Mouse (Mus musculus) cerebellum, adult 9-10 months (tissue): ENCODE measurements around the gene Rcor2.

ENCODE experiments used
- DNase-seq: peaks from one replicate; pipeline ENCODE4 v3.0.0; 2022

The Rcor2 gene

DNA sequence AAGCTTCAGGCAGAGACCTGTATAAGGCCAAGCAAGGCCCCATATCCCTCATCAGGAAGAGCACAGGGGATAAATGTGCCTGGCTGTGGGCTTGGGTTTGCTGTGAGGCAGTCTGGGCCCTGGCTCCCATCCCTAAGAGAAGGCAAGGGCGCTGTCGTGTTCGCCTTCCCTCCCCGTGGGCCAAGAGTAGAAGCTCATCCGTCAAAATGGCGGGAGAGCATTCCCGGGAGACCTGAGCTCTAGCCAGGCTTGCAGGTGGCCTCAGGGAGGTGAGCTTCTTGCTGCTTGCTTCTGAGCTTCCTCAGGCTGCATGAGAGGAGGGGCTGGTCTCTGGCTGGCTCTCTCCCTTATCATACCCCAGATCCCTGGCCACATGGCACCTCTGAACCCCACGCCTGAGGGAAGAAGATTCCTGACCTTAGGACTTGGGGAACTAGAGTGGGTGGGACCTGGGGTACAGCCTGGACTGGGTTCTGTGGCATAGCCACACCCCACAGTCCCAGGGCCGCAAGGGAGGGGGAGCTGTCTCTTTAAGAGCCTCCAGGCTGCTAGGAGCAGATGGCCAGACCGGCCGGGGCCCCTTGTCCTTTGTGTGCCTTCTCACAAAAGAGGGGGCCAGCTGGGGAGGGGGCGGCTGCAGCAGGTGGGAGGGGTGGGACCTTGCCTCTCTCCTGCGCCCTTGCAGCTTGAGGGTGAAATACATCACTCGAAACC, 1.5 kb upstream of the Rcor2 start:
- peak; percentile 55 for DNase-seq

DNA sequence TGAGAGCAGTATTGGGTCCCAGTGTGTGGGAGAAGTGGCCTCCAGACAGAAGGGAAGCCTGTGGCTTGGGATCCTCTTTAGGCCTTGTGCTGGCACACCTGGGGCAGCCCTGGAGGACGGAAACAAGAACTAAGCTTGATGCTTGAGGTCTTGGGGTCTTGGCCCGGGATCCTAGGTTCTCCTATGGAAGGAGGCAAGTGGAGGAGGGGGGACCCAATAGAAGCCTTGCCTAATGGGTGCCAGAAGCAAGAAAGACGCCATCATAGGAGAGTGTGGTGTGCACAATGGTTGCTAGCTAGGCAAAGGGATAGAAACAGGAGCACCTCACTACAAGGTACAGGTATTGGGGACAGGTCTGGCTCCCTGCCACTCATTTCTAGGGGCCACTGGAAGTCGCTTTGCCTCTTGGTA, 699 bp upstream of the Rcor2 start:
- DNase-seq: peak; percentile 50

DNA sequence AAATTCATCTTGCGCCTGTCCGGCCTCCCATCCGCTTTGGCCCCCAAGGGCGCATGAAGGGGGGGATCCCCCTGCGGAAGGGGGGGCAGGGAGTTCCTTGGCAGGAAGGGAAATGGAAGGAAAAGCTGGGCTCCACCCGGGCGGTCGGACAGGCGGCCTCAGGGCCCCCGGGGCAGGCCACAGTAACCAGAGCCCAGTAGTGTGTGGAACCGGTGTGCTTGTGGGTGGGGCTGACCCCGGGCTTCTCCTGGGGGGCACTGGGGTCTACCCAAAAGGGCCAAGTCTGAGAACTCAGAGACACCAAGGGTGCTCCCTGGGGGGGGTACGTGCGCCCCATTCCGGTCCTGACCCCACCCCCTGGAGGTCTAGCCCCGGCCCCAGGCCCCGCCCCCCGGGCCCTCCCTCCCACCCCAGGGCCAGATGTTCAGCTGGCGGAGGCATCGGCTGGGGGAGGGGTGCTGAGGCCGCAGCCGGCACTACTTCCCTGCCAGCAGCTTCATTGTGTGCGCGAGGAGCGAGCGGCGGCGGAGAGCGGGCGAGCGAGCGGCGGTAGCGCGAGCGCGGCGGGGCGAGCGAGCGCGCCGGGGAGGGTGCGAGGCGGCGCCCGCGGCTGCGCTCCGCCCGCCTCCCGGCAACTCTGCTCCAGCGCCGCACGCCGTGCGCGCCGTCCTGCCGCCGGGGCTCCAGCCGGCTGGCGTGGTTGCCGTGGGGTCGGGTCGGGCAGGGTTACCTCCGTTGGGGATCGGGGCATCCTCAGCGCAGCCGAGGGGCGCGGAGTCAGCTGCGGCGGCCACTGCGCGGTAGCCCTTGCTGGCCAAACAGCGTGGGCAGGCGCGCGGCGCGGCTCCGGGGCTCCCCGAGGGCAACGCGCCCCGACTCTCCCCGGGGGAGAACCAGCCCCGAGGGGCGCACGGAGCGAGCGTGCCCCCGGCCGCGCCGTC, 926 bp downstream of the Rcor2 start:
- no peak for DNase-seq

DNA sequence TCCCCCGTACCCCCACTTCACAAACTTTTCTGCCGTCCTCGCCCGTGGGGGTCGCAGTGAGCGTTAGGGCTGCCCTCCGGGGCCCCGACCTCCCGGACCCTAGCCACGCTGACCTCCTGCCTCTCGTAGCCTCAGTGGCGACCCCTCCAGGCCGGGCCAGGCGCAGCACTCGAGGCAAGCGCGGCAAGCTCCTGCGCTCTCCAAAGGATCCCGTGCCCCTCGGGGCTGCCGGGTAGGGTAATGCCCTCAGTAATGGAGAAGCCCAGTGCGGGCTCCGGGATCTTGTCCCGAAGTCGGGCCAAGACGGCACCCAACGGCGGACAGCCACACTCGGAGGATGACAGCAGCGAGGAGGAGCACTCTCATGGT, 1.6 kb downstream of the Rcor2 start:
- DNase-seq: peak; percentile 62

DNA sequence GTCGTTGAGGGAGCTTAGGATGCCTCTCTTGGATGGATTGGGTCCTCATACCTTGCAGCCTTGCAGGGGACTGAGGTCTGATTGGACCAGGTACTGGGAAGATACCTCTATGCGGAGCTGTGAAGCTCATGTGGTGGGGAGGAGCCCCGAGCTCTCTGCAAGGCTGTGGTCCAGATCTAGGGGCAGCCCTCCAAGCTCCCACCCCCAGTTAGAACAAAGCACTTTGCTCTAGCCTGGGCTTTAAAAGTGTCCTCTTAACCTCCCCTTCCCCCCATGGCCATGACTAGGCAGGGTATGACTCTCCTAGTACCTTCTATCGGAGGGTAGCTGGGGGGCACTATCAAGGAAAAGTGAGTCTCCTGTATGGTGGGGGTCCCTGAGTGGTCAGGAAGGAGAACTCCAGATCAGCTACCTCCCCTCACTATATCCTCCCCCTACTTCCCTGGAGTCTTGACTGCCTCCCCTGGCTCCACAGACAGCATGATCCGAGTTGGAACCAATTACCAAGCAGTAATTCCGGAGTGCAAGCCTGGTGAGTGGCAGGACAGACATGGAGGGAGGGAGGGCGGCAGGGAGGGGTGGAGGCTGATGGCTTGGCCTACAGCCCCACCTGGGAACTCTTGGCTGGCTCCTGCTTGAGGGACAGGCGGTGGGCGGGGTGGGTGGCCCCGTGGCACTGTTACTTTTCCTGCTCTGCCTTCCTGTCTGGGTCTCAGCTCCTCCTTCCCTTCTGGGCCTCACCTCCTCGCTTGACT, 2.3 kb downstream of the Rcor2 start:
- no peak for DNase-seq

DNA sequence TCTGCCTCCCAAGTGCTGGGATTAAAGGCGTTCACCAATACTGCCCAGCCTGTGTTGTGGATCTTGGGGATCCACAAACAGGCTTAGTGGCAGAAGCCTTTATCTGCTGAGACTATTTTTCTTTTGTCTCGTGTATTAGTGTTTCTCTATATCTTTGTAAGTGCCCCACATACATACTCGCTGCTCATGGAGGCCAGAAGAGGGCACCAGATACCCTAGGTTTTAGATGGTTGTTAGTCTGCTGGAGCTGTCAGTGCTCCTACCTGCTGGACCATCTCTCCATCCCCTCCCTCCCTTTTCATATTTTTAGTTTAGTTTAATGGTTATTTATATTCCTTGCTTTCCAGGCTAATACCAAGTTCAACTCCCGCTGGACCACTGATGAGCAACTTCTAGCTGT, 6.4 kb downstream of the Rcor2 start:
- no peak for DNase-seq

DNA sequence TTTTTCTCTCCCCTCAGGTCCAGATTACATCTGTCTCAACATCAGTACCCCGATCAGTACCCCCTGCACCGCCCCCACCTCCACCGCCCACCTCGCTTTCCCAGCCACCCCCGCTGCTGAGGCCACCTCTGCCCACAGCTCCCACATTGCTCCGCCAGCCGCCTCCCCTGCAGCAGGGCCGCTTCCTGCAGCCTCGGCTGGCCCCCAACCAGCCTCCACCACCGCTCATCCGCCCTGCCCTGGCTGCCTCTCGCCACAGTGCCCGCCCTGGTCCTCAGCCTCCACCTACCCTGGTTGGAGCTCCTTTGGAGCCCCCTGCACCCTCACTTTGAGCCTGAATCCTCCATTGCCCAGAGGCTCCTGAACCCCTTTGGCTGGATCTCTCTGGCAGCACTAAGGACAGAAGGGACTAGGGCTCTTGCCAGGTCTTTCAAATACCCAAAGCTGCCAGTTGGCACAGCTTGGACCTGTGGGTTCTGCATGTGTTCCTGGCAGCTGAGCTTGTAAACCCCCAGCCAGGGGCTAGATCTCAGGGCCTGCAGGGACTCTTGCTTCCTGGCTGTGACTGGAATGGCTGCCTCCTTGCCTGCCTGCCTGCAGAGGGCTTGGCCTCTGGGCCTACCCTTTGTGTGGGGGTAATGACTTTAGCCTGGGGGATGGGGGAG, 7.3 kb downstream of the Rcor2 start:
- DNase-seq: peak; percentile 92

DNA sequence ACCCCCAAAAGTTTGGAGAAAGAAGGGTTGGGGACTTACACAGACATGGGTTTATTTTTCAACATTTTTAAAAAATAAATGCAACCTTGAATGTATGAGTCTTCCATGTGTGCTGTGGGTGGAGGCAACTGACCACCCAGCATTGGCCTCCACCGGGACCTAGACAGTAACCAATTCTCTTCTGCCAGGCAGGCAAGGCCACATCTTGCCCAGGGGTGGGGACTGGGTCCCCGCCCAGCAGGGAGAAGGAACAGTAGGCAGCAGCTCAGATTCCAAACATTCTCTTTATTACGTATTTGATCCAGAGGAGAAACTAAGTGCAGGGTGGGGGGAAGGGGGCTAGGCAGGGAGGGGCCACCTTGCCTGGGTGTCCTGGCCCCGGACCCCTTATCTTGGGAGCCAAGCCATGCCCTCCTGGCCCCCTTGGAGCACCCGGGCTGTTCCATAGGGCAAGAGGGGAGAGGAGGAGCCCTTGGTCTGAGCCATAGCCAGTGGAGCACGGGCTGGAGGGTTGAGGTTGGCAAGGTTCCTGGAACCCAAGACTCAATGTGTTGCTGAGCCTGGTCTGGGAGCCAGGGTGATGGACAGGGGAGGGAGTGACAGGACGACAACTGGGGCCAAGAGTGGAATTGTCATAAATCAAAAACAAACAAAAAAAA, 8.1 kb downstream of the Rcor2 start:
- DNase-seq: peak; percentile 59

DNA sequence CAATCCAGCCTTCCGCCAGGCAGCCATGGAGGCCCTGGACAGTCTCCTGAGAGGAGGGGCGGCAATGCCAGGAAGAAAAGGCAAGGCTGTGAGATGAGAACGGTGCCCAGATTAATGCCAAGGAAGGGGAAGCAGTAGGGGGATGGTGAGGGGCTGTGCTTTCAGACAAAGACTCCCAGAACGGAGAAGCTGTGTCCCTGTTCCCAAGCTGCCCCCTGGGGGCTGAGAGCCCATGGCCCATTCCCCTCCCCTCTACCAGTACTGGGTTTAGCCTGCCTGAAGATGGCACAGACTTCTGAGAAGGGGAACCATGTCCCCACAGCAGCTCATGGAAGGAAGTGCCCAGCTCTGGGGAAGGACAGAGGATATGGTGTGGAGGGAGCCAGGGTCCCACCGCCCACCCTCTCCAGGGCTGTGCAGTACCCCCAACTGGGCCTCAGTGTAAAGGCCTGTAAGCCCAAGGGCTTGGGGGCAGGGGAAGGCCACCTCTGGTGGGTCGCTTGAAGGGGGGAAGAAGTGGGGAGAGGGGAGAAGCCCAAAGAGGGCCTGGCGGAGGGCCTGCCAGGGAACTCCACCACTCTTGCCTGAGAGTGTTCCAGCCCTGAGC, 9.0 kb downstream of the Rcor2 start:
- no peak for DNase-seq

DNA sequence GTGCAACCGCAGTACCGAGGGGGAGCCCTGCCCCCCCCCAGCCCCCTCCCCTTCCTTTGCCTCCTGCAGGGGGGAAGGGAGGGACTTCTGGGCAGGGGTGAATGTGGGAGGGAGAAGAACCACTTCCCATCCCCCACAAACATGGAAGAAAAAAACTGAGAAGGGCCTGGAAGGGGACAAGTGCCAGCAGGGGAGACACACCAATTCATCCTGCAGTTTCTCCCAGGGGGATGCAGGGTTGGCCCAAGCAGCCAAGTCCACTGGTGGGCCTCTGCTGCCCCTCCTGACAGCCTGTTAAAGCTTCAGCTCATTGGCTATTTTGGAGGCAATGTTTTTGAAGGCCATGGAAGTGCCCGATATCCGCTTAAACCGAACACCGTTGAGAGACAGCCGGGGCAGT, 9.7 kb downstream of the Rcor2 start:
- no peak for DNase-seq

DNA sequence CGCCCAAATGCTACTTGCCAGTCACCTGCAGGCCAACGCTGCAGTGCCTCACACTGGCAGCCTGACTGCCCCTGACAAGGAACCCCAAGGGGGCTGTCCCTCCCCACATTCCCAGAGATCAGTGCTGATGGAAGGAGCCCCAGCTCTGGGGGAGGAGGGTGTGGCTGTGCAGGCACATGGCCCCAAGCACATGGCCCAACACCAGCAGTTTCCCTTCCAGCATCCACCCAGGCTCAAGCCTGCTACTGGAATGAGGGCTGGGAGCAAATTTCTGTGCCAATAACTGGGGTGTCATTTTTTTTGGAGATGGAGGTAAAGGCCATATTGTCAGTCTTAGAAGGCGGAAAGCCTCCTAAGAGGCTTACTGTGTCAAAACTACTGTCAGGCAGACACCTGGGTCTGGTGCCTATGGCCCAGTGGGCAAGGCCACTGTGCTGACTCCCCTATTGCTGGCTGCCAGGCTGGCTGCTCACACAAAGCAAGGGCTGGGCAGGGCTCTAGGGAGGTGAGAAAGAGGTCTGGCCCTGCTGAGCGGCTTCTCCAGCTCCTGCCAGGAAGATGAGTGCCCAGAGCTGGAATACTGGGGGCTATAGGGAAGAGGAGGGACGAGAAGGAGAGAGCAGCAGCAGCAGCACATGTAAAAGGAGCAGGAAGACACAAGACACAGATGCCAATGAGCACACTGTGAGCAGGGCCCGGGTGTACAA, 11.2 kb downstream of the Rcor2 start:
- no peak for DNase-seq

DNA sequence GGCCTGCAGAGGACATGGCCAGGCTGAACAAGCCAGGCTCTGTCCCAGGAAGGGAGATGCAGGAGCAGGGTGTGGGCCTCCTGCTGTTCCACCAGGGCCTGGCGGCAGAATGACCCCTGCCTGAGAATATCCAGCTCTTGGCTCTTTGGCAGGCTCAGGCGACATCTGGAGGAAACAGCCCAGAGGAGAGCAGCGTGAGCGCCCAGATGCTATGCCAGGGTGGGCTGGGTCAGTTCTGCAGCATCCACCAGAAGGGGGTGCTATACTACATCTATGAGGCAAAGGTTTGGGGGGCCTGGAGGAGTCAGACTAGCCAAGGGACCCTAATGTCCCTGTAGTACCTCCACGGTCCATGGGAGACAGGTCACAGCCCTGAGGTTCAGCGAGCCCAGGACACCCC, 12.0 kb downstream of the Rcor2 start:
- no peak for DNase-seq

DNA sequence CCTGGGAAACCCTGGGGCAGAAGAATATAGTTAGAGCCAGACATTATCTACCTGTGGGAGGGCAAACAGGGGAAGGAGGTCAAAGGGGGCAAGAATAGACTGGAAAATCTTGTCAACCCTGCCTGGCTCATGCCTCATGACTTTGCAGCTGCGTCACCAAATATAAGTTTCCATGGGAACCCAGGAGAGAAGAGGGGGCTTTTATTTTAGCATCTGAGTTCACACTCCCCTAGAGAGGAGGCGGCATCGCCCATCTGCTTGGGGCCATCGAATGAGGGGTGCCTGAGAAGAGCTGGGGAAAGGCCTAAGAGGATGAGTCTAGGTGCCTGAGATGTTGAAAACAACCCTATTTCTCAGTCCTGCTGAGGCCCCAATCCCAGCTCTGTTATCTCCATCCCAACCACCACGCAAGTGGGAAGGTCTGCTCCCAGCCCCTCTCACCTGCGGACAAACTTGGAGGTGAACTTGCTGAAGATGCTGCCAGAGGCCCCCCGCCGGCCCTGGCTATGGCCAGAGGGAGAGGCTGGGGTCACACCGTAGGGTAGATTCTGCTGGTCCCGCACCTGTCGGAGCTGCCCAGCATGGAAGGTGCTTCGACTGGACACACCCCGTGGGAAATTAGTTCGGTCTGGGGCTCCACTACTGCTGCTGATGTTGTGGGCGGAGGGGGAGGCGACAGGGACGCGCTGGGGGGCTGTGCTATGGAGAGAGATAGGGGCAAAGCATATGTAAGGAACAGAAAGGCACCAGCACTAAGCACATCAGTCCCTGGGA, 13.6 kb downstream of the Rcor2 start:
- no peak for DNase-seq

DNA sequence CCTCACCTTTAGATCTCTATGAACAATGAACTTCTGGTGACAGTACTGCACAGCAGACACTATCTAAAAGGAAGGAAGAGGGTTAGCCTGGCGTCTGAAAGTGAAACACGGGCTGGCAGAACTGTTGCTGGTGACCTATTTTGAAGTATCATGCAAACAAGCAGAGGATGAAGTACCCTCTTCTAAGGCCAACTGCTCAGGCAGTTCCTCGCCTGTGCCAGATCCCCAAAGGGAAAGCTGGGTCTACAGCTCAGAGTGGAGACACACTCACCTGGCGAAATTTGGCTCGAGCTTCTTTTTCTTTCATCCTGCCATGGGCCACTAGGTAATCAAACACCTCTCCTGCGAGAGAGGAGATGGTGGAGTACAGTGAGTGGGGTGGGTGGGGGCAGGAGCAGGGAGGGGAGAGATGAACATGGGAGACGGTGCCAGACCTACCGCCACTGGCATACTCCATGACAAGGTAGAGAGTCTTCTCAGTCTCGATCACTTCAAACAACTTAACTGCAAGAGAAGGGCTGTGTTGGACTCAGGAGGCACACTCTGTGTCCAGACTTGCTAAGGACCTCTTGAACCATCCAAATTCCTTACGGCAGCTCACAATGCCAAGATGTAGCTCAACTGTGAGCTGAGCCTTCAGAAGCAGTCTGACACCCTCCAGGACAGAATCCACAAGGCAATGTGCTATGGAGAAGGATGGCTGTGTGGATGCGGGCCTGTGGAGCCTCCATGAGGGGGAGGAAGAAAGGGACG, 19.6 kb downstream of the Rcor2 start:
- no peak for DNase-seq

DNA sequence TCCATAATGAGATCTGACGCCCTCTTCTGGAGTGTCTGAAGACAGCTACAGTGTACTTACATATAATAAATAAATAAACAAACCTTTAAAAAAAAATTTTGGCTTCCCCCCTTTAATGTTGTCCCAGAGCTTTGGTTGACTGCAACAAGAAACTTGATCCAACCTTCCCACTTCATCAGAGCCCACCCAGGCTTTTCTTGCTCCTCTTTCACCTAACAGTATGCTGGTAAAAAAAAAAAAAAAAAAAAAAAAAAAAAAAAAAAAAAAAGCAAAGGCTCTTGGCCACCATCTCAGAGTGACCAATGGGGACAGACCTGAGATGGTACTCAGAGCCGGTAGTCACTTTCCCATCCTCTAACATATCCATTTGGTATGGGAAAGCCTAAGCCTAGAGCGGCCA, 21.2 kb downstream of the Rcor2 start:
- DNase-seq: no peak

DNA sequence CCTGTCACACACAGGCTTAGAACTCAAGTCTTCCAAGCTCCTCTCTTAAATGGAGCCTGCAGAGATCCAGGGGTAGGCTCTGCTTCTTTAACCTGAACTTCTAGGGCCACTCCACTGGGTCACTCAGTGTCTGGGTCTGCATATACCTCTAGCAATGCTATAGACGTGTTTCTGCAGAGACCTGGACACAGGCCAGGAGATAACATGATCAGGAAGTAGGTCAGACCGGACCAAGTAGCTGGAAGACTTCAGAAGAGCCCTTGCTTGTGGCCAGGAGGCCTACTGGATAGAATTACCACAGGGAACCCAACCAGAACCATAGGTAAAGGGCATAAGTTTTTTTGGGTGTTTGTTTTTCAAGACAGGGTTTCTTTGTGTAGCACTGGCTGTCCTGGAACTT, 22.6 kb downstream of the Rcor2 start:
- no peak for DNase-seq

DNA sequence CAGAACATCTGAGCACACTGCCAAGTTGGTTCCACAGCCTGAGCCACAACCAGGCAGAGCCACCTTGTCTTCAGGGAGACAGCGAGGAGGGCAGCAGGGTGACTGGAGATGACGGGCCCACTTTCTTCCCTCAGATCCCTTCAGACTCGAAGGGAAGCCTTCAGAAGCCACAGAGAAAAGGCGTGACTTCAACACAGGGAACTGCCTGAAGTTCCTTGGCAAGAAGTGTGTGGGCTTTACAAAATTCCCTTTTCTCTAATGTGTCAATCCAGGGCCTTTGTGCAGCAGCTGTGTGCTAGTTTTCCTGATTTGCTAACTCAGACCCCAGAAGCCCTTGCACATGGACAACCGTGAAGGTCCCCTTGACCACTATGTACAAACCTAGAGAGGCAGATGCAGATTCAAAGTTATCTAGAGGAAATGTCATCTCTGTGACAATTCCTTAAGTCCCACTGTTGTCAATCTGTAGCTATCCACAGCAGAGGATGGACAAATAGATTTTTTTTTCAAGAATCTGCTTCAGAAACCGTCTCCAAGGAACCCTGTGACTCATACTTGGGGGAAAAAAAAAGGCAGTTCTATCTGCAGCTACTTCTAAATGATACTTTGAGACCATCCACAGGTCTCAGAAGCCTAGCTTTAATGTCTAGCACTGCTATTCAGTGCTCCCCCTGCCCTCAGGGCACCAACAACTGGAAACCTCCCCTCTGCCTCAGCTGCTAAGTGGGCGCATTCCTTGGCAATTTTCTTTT, 25.0 kb downstream of the Rcor2 start:
- no peak for DNase-seq

DNA sequence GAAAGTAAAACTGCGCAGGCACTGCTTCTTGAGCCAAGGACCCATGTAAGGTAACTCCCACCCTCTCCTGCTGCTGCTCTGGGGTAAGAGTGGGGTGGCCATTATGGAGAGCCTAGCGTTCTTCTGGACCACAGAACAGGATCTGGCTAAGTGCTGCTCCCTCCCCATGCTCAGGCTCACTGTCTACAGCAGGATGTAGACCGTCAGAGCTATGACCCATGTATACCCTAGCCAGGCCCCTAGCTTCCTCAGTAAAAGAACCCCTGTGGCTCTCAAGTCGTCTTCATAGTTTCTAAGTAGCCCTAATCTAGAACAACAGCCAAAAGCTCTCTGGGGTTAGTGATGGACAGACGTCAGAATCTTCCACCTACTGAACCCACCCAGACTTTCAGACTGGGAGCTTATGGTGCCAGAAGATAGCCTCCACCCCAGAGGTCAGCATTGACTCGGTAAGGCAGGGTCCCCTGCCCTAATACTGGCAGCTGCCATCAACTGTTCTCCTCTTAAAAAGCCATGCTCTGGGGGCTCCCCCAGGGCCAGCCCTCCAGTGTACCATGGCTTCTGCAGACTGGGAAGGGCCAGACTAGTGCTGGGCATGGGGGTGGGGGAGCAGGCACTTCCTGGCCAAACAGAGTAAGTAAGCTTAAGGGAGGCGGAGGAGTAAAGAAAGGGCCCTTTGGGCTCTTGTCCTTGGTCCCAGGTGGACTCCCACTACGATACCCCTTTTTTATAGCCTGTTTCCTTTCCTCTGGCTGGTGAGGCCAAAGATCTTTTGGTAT, 27.2 kb downstream of the Rcor2 start:
- DNase-seq: no peak
